Mouse (Mus musculus): ENCODE measurements around the gene 4930522H14Rik.

DNA sequence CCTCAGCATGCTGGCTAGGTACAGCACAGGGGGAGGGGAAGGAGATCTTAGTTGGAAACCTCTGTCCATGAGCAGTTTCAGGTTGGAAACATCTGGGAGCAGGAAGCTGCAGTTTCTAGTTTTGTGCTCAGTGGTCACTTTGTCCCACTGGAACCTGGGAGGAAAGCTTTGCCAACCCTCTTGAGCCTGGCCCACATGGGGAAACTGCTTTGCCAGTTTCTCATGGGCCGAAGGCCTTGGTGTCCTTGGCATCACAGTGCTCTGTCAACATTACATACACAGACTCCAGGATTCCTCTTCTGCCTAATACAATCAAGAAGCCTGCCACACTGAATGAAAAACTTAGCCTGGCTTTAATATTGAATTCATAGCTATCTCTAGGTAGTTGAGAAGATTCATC lies 48.4 kb downstream of the 4930522H14Rik start:
- TF ChIP-seq CTCF (IDR thresholded peaks at IDR 0.05; ENCODE audit: low read depth, low read length) (no peak), POLR2A (IDR thresholded peaks at IDR 0.05; ENCODE audit: borderline replicate concordance, low read depth, low read length) (no peak)
